Mouse (Mus musculus): ENCODE data around the gene Cstad. TPM values are rescaled to one million over a fixed set of nuclear protein-coding genes. Genes with fewer than 3 reads are reported as not detected.

The Cstad gene
- total and polyA plus RNA-seq, 3 experiments = not detected

GRCm38 (mm10) chr2:30607941-30608340 is 13.1 kb downstream of the Cstad start:
- Histone ChIP-seq H3K27me3 (ENCODE audit: control insufficient read depth in 1 of 2, insufficient read depth in 2 of 2, low read length in 2 of 2) (peaks cover 5 to 10% of the 10 kb centered on the region in 2 experiments), H3K4me1 (ENCODE audit: control insufficient read depth in 1 of 2, insufficient read depth in 2 of 2, low read length in 2 of 2) (no peaks in the 10 kb centered on the region), H3K36me3 (ENCODE audit: control insufficient read depth in 1 of 2, insufficient read depth in 2 of 2, low read length in 2 of 2) (no peaks in the 10 kb centered on the region), H3K9me3 (replicated peaks; ENCODE audit: insufficient read depth, low read length) (no peaks in the 10 kb centered on the region), H3K9ac (ENCODE audit: control insufficient read depth, low read depth, low read length, poor library complexity, severe bottlenecking) (no peak overlapping the region), H3K4me3 (ENCODE audit: control insufficient read depth in 1 of 2, insufficient read depth in 1 of 2, low read depth in 2 of 2, low read length in 2 of 2) (no peak overlapping the region), H3K27ac (ENCODE audit: control insufficient read depth, low read depth, low read length) (no peak overlapping the region), H3K79me2 (ENCODE audit: control insufficient read depth, insufficient read depth, low read length, poor library complexity) (no peaks in the 10 kb centered on the region)
- no peak for TF ChIP-seq ZKSCAN1 (IDR thresholded peaks at IDR 0.05; ENCODE audit: low read depth, low read length)
- TF ChIP-seq TCF12 (IDR thresholded peaks at IDR 0.05; ENCODE audit: low read depth, low read length) = no peak
- TF ChIP-seq MAFK (IDR thresholded peaks at IDR 0.05; ENCODE audit: borderline replicate concordance, low read depth, low read length) = no peak
- TF ChIP-seq USF1 (IDR thresholded peaks at IDR 0.05; ENCODE audit: low read depth, low read length) = no peak
- TF ChIP-seq SMC3 (IDR thresholded peaks at IDR 0.05; ENCODE audit: low read depth, low read length) = no peak
- TF ChIP-seq GABPA (IDR thresholded peaks at IDR 0.05; ENCODE audit: low read depth, low read length) = no peak
- TF ChIP-seq TAL1 (IDR thresholded peaks at IDR 0.05; ENCODE audit: low read length) = no peak
- TF ChIP-seq MYC (IDR thresholded peaks at IDR 0.05; ENCODE audit: low read depth, low read length) = no peak
- TF ChIP-seq ZMIZ1 (IDR thresholded peaks at IDR 0.05; ENCODE audit: low read depth, low read length) = no peak
- TF ChIP-seq POLR2AphosphoS5 (IDR thresholded peaks at IDR 0.05; ENCODE audit: borderline replicate concordance, low read depth, low read length) = no peak
- TF ChIP-seq JUND (IDR thresholded peaks at IDR 0.05; ENCODE audit: low read depth, low read length) = no peak
- no peak for TF ChIP-seq MAZ (IDR thresholded peaks at IDR 0.05; ENCODE audit: low read depth, low read length)
- TF ChIP-seq CTCF (IDR thresholded peaks at IDR 0.05 in 2 of 3, conservative IDR thresholded peaks at IDR 0.05 in 1 of 3; ENCODE audit: control insufficient read depth in 1 of 3, insufficient read depth in 1 of 3, low read depth in 2 of 3, low read length in 3 of 3, poor library complexity in 1 of 3, severe bottlenecking in 1 of 3) = no peak
- DNase-seq (ENCODE audit: low read depth, low spot score) = no peak

DNA sequence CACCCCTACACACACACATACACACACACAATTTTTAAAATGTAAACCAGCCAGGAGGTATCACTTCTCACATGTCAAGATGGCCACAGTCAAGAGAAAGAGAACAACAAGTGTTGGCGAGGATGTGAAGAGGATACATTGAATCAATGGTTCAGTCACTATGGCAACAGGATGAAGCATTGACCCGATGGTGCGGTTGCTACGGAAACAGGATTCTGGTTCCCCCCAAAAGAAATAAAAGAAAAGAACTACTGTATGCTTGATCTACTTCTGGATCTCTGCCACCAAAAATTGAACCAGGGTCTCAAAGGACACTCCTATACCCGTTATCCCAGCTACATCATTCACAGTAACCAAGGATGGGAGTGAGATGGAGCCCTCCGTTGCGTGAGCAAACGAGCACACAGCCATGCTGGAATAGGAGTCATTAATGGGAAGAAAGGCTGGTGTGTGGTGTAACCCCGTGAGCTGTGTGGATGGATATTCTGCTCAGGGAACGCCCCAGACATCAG is 13.9 kb downstream of the Cstad start:
- H3K9me3 ChIP-seq (replicated peaks; ENCODE audit: insufficient read depth, low read length) = no peaks in the 10 kb centered on the region
- no peaks in the 10 kb centered on the region for H3K36me3 ChIP-seq (ENCODE audit: control insufficient read depth in 1 of 2, insufficient read depth in 2 of 2, low read length in 2 of 2)
- TF ChIP-seq ZKSCAN1 (IDR thresholded peaks at IDR 0.05; ENCODE audit: low read depth, low read length) = no peak
- no peak for TF ChIP-seq JUND (IDR thresholded peaks at IDR 0.05; ENCODE audit: low read depth, low read length)
- no peak for TF ChIP-seq KAT2A (conservative IDR thresholded peaks at IDR 0.05; ENCODE audit: low read depth, low read length)
- TF ChIP-seq CHD2 (IDR thresholded peaks at IDR 0.05; ENCODE audit: low read length) = no peak
- TF ChIP-seq USF1 (IDR thresholded peaks at IDR 0.05; ENCODE audit: low read depth, low read length) = no peak
- TF ChIP-seq MXI1 (IDR thresholded peaks at IDR 0.05; ENCODE audit: low read depth, low read length) = no peak
- TF ChIP-seq NELFE (IDR thresholded peaks at IDR 0.05; ENCODE audit: low read depth, low read length) = no peak
- TF ChIP-seq RAD21 (IDR thresholded peaks at IDR 0.05; ENCODE audit: low read depth, low read length) = no peak
- TF ChIP-seq TBP (IDR thresholded peaks at IDR 0.05; ENCODE audit: low read depth, low read length) = no peak
- TF ChIP-seq E2F4 (IDR thresholded peaks at IDR 0.05; ENCODE audit: borderline replicate concordance, low read depth, low read length) = no peak
- no peak for TF ChIP-seq SMC3 (IDR thresholded peaks at IDR 0.05; ENCODE audit: low read depth, low read length)
- TF ChIP-seq BHLHE40 (IDR thresholded peaks at IDR 0.05; ENCODE audit: borderline replicate concordance, low read depth, low read length) = no peak
- TF ChIP-seq MYC (IDR thresholded peaks at IDR 0.05; ENCODE audit: low read depth, low read length) = no peak
- no peak for TF ChIP-seq MYB (IDR thresholded peaks at IDR 0.05; ENCODE audit: low read depth, low read length)
- no peak for TF ChIP-seq GATA1 (IDR thresholded peaks at IDR 0.05; ENCODE audit: low read depth, low read length)
- TF ChIP-seq ZMIZ1 (IDR thresholded peaks at IDR 0.05; ENCODE audit: low read depth, low read length) = no peak
- no peak for TF ChIP-seq TCF12 (IDR thresholded peaks at IDR 0.05; ENCODE audit: low read depth, low read length)
- no peak for TF ChIP-seq ETS1 (IDR thresholded peaks at IDR 0.05; ENCODE audit: low read depth, low read length)
- no peak overlapping the region for H3K9ac ChIP-seq (ENCODE audit: control insufficient read depth, low read depth, low read length, poor library complexity, severe bottlenecking)
- no peak overlapping the region for H3K27ac ChIP-seq (ENCODE audit: control insufficient read depth, low read depth, low read length)
- no peaks in the 10 kb centered on the region for H3K79me2 ChIP-seq (ENCODE audit: control insufficient read depth, insufficient read depth, low read length, poor library complexity)
- no peak for DNase-seq (ENCODE audit: low read depth, low spot score)
- no peak overlapping the region for H3K4me3 ChIP-seq (ENCODE audit: control insufficient read depth in 1 of 2, insufficient read depth in 1 of 2, low read depth in 2 of 2, low read length in 2 of 2)
- H3K27me3 ChIP-seq (ENCODE audit: control insufficient read depth in 1 of 2, insufficient read depth in 2 of 2, low read length in 2 of 2) = peaks cover 5 to 10% of the 10 kb centered on the region in 2 experiments
- H3K4me1 ChIP-seq (ENCODE audit: control insufficient read depth in 1 of 2, insufficient read depth in 2 of 2, low read length in 2 of 2) = no peaks in the 10 kb centered on the region

Data from MEL (cell line).